Mouse (Mus musculus): ENCODE measurements at regions not wholly inside any gene's neighbourhood (a gene's known extent, or its start where the extent isn't known, plus 50 kb on each side); places are given as distances from the start of the nearest gene placed in this dataset.
A peak's percentile ranks its signal among the peaks of the same experiment; 100 is the strongest.

- TF ChIP-seq POLR2A (IDR thresholded peaks at IDR 0.05; ENCODE audit: low read depth, low read length) (no peak), CTCF (conservative IDR thresholded peaks at IDR 0.05; ENCODE audit: insufficient read depth, insufficient read length, low read depth, low read length) (no peak)
- DNase-seq = no peak
- 82% methylated on average over 2 of the region's 2 CpGs for WGBS
- H3K27me3 ChIP-seq (replicated peaks; ENCODE audit: control insufficient read depth, insufficient read depth, low read length) = no peaks in the 10 kb centered on the region
- H3K27ac ChIP-seq (ENCODE audit: insufficient read depth, low read depth, low read length) = no peak overlapping the region
- H3K4me3 ChIP-seq (ENCODE audit: insufficient read depth, low read depth, low read length) = no peak overlapping the region
- no peaks in the 10 kb centered on the region for H3K4me1 ChIP-seq (ENCODE audit: control insufficient read depth, insufficient read depth, low read length)
- H3K36me3 ChIP-seq (ENCODE audit: control insufficient read depth, insufficient read depth, low read length) = no peaks in the 10 kb centered on the region
These were observed 184.1 kb upstream of the 9630041A04Rik start for GRCm38 (mm10) chr9:101677563-101677962.

GRCm38 (mm10) chr9:101670111-101670510, 191.5 kb upstream of the 9630041A04Rik start:
- no peak overlapping the region for H3K4me3 ChIP-seq (ENCODE audit: insufficient read depth, low read depth, low read length)
- no peak overlapping the region for H3K27ac ChIP-seq (ENCODE audit: insufficient read depth, low read depth, low read length)
- H3K27me3 ChIP-seq (replicated peaks; ENCODE audit: control insufficient read depth, insufficient read depth, low read length) = no peaks in the 10 kb centered on the region
- no peak for DNase-seq
- H3K36me3 ChIP-seq (ENCODE audit: control insufficient read depth, insufficient read depth, low read length) = no peaks in the 10 kb centered on the region
- TF ChIP-seq POLR2A (IDR thresholded peaks at IDR 0.05; ENCODE audit: low read depth, low read length) (no peak), CTCF (conservative IDR thresholded peaks at IDR 0.05; ENCODE audit: insufficient read depth, insufficient read length, low read depth, low read length) (no peak)
- H3K4me1 ChIP-seq (ENCODE audit: control insufficient read depth, insufficient read depth, low read length) = no peaks in the 10 kb centered on the region
- WGBS = 92% methylated on average over 1 of the region's 1 CpGs

GRCm38 (mm10) chr9:101649816-101650215, 211.8 kb upstream of the 9630041A04Rik start:
- Histone ChIP-seq H3K4me1 (ENCODE audit: control insufficient read depth, insufficient read depth, low read length) (no peaks in the 10 kb centered on the region), H3K36me3 (ENCODE audit: control insufficient read depth, insufficient read depth, low read length) (no peaks in the 10 kb centered on the region), H3K27ac (ENCODE audit: insufficient read depth, low read depth, low read length) (no peak overlapping the region), H3K27me3 (replicated peaks; ENCODE audit: control insufficient read depth, insufficient read depth, low read length) (no peaks in the 10 kb centered on the region), H3K4me3 (ENCODE audit: insufficient read depth, low read depth, low read length) (no peak overlapping the region)
- DNase-seq = peak; percentile 36
- TF ChIP-seq CTCF (conservative IDR thresholded peaks at IDR 0.05; ENCODE audit: insufficient read depth, insufficient read length, low read depth, low read length) (no peak), POLR2A (IDR thresholded peaks at IDR 0.05; ENCODE audit: low read depth, low read length) (no peak)
- 39% methylated on average over 5 of the region's 5 CpGs for WGBS

GRCm38 (mm10) chr9:101641524-101641923, 220.1 kb upstream of the 9630041A04Rik start:
- Histone ChIP-seq H3K36me3 (ENCODE audit: control insufficient read depth, insufficient read depth, low read length) (no peaks in the 10 kb centered on the region), H3K4me1 (ENCODE audit: control insufficient read depth, insufficient read depth, low read length) (peaks cover 5% of the 10 kb centered on the region; the same call in 1 of the 2 replicates), H3K27me3 (replicated peaks; ENCODE audit: control insufficient read depth, insufficient read depth, low read length) (no peaks in the 10 kb centered on the region), H3K4me3 (ENCODE audit: insufficient read depth, low read depth, low read length) (no peak overlapping the region), H3K27ac (ENCODE audit: insufficient read depth, low read depth, low read length) (no peak overlapping the region)
- 49% methylated on average over 3 of the region's 3 CpGs for WGBS
- TF ChIP-seq POLR2A (IDR thresholded peaks at IDR 0.05; ENCODE audit: low read depth, low read length) (no peak), CTCF (conservative IDR thresholded peaks at IDR 0.05; ENCODE audit: insufficient read depth, insufficient read length, low read depth, low read length) (no peak)
- DNase-seq = no peak

- Histone ChIP-seq H3K27me3 (replicated peaks; ENCODE audit: control insufficient read depth, insufficient read depth, low read length) (no peaks in the 10 kb centered on the region), H3K4me1 (ENCODE audit: control insufficient read depth, insufficient read depth, low read length) (peaks cover 5% of the 10 kb centered on the region; the same call in 1 of the 2 replicates), H3K27ac (ENCODE audit: insufficient read depth, low read depth, low read length) (no peak overlapping the region), H3K4me3 (ENCODE audit: insufficient read depth, low read depth, low read length) (no peak overlapping the region), H3K36me3 (ENCODE audit: control insufficient read depth, insufficient read depth, low read length) (no peaks in the 10 kb centered on the region)
- TF ChIP-seq POLR2A (IDR thresholded peaks at IDR 0.05; ENCODE audit: low read depth, low read length) = no peak
- TF ChIP-seq CTCF (conservative IDR thresholded peaks at IDR 0.05; ENCODE audit: insufficient read depth, insufficient read length, low read depth, low read length) = no peak
- no peak for DNase-seq
These were observed 221.0 kb upstream of the 9630041A04Rik start for GRCm38 (mm10) chr9:101640598-101640997.

GRCm38 (mm10) chr9:101616261-101616660, 245.4 kb upstream of the 9630041A04Rik start:
- no peak overlapping the region for H3K4me3 ChIP-seq (ENCODE audit: insufficient read depth, low read depth, low read length)
- H3K4me1 ChIP-seq (ENCODE audit: control insufficient read depth, insufficient read depth, low read length) = no peaks in the 10 kb centered on the region
- no peak overlapping the region for H3K27ac ChIP-seq (ENCODE audit: insufficient read depth, low read depth, low read length)
- H3K27me3 ChIP-seq (replicated peaks; ENCODE audit: control insufficient read depth, insufficient read depth, low read length) = no peaks in the 10 kb centered on the region
- TF ChIP-seq POLR2A (IDR thresholded peaks at IDR 0.05; ENCODE audit: low read depth, low read length) (no peak), CTCF (conservative IDR thresholded peaks at IDR 0.05; ENCODE audit: insufficient read depth, insufficient read length, low read depth, low read length) (no peak)
- 90% methylated on average over 2 of the region's 2 CpGs for WGBS
- no peaks in the 10 kb centered on the region for H3K36me3 ChIP-seq (ENCODE audit: control insufficient read depth, insufficient read depth, low read length)
- DNase-seq = no peak

GRCm38 (mm10) chr9:101615176-101615575, 246.5 kb upstream of the 9630041A04Rik start:
- no peak overlapping the region for H3K27ac ChIP-seq (ENCODE audit: insufficient read depth, low read depth, low read length)
- TF ChIP-seq CTCF (conservative IDR thresholded peaks at IDR 0.05; ENCODE audit: insufficient read depth, insufficient read length, low read depth, low read length) = no peak
- no peak for TF ChIP-seq POLR2A (IDR thresholded peaks at IDR 0.05; ENCODE audit: low read depth, low read length)
- H3K27me3 ChIP-seq (replicated peaks; ENCODE audit: control insufficient read depth, insufficient read depth, low read length) = no peaks in the 10 kb centered on the region
- 84% methylated on average over 3 of the region's 3 CpGs for WGBS
- no peak overlapping the region for H3K4me3 ChIP-seq (ENCODE audit: insufficient read depth, low read depth, low read length)
- DNase-seq = no peak
- H3K4me1 ChIP-seq (ENCODE audit: control insufficient read depth, insufficient read depth, low read length) = no peaks in the 10 kb centered on the region
- no peaks in the 10 kb centered on the region for H3K36me3 ChIP-seq (ENCODE audit: control insufficient read depth, insufficient read depth, low read length)

GRCm38 (mm10) chr9:101613933-101614332, 247.7 kb upstream of the 9630041A04Rik start:
- no peak for DNase-seq
- Histone ChIP-seq H3K27ac (ENCODE audit: insufficient read depth, low read depth, low read length) (no peak overlapping the region), H3K4me1 (ENCODE audit: control insufficient read depth, insufficient read depth, low read length) (no peaks in the 10 kb centered on the region), H3K4me3 (ENCODE audit: insufficient read depth, low read depth, low read length) (no peak overlapping the region), H3K27me3 (replicated peaks; ENCODE audit: control insufficient read depth, insufficient read depth, low read length) (no peaks in the 10 kb centered on the region), H3K36me3 (ENCODE audit: control insufficient read depth, insufficient read depth, low read length) (no peaks in the 10 kb centered on the region)
- WGBS = 75% methylated on average over 3 of the region's 3 CpGs
- no peak for TF ChIP-seq POLR2A (IDR thresholded peaks at IDR 0.05; ENCODE audit: low read depth, low read length)
- TF ChIP-seq CTCF (conservative IDR thresholded peaks at IDR 0.05; ENCODE audit: insufficient read depth, insufficient read length, low read depth, low read length) = no peak
